Mouse (Mus musculus) liver, adult 2 months (tissue): ENCODE data around the gene Hist1h1d. TPM values are rescaled to one million over a fixed set of nuclear protein-coding genes. Genes with fewer than 3 reads are reported as not detected.

Experiments used
- DNase-seq: peaks from one replicate; pipeline ENCODE4 v3.0.0-alpha.2; 2011; ENCODE audit warnings: low read depth, low spot score; ENCODE audit errors: extremely low read depth
- H3K27ac ChIP-seq: fragments of 200-500 bp; replicated peaks from 2 replicates; pipeline ENCODE4 v1.5.1; 2012; ENCODE audit warnings: low read depth, mild to moderate bottlenecking, control low read depth, inconsistent platforms, low read length; ENCODE audit not compliant: insufficient read depth
- H3K27me3 ChIP-seq: fragments of 200-500 bp; 2 replicates; pipeline ENCODE4 v1.6.1; 2012; ENCODE audit warnings: mild to moderate bottlenecking, moderate library complexity, low read length, inconsistent platforms; ENCODE audit not compliant: control insufficient read depth, insufficient read depth
- H3K36me3 ChIP-seq: fragments of 200-500 bp; 2 replicates; pipeline ENCODE4 v1.6.1; 2012; ENCODE audit warnings: low read length, inconsistent platforms; ENCODE audit not compliant: control insufficient read depth, insufficient read depth
- H3K4me1 ChIP-seq: fragments of 200-500 bp; 2 replicates; pipeline ENCODE4 v1.6.1; 2011; ENCODE audit warnings: low read length; ENCODE audit not compliant: control insufficient read depth, insufficient read depth
- H3K4me3 ChIP-seq: fragments of 200-500 bp; 2 replicates; pipeline ENCODE4 v1.5.1; 2011; ENCODE audit warnings: low read depth, mild to moderate bottlenecking, control low read depth, low read length, moderate library complexity; ENCODE audit not compliant: insufficient read depth
- H3K79me2 ChIP-seq: fragments of 200-500 bp; 2 replicates; pipeline ENCODE4 v1.6.1; 2012; ENCODE audit warnings: inconsistent platforms, mild to moderate bottlenecking, low read length, moderate library complexity; ENCODE audit not compliant: control insufficient read depth, insufficient read depth
- H3K9ac ChIP-seq: fragments of 200-500 bp; 2 replicates; pipeline ENCODE4 v1.6.1; 2012; ENCODE audit warnings: low read depth, mild to moderate bottlenecking, control low read depth, inconsistent platforms, low read length
- CTCF ChIP-seq: fragments of 200-500 bp; IDR thresholded peaks from 2 replicates; pipeline ENCODE4 v1.5.1; 2011; ENCODE audit warnings: low read depth, low read length, control low read depth
- POLR2A ChIP-seq: fragments of 200-500 bp; IDR thresholded peaks from 2 replicates; pipeline ENCODE4 v1.6.1; 2011; ENCODE audit warnings: low read length, control low read depth; ENCODE audit not compliant: insufficient read depth; ENCODE audit errors: extremely low read depth
- WGBS: fragments of 180-500 bp; shearing (Covaris S2); methylation state at CpG from one replicate; pipeline ENCODE4 v1.1.7; 2018; 5-methylcytosine and 5-hydroxymethylcytosine counted together
- polyA plus RNA-seq: library from polyadenylated mRNA; depleted of rRNA; stranded (reverse); fragments of >200 nt; gene quantifications from 2 replicates; pipeline ENCODE4 v1.2.3, GENCODE M21; 2012
- total RNA-seq: library from RNA; depleted of rRNA; stranded (reverse); fragments of >200 nt; gene quantifications from 2 replicates; pipeline ENCODE4 v1.2.3, GENCODE M21; 2014

The Hist1h1d gene
- total and polyA plus RNA-seq, 2 experiments = 0.02 to 3.0 TPM

DNA sequence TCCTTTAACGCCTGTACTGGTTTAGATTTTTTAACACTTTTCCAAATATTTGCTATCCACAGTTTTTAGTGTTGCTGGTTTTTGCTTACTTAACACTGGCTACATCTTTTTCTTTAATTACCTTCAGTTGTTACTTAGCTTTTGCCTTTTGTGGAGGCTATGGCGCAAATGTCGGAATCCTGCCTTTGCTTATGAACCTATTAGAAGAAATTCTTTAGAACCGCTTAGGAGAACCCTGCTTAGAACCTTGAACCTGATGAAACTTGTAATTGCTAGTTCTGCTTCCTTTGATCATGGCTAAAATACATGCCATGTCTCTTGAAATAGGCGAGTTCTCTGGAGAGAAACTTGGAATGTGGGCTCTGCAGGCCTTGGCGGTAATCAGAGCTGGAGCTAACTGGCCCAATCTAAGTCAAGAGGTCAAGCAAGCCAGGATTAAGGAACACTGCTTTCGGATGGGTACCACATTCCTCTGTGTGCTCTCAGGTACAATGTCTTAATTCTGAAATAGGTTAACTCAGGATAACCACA lies 23.4 kb downstream of the Hist1h1d start:
- no peaks in the 10 kb centered on the region for H3K36me3 ChIP-seq
- H3K4me3 ChIP-seq = no peak overlapping the region
- H3K79me2 ChIP-seq = no peaks in the 10 kb centered on the region
- H3K27me3 ChIP-seq = no peaks in the 10 kb centered on the region
- DNase-seq = no peak
- TF ChIP-seq CTCF = no peak
- no peak for TF ChIP-seq POLR2A
- 0 out of 2 replicates have a peak overlapping the region, but pooled peaks have one; percentile 8 for H3K9ac ChIP-seq
- no peak overlapping the region for H3K27ac ChIP-seq
- H3K4me1 ChIP-seq = peaks cover 15% of the 10 kb centered on the region; the same call in 1 of the 2 replicates
- 71% methylated on average over 7 of the region's 7 CpGs for WGBS

DNA sequence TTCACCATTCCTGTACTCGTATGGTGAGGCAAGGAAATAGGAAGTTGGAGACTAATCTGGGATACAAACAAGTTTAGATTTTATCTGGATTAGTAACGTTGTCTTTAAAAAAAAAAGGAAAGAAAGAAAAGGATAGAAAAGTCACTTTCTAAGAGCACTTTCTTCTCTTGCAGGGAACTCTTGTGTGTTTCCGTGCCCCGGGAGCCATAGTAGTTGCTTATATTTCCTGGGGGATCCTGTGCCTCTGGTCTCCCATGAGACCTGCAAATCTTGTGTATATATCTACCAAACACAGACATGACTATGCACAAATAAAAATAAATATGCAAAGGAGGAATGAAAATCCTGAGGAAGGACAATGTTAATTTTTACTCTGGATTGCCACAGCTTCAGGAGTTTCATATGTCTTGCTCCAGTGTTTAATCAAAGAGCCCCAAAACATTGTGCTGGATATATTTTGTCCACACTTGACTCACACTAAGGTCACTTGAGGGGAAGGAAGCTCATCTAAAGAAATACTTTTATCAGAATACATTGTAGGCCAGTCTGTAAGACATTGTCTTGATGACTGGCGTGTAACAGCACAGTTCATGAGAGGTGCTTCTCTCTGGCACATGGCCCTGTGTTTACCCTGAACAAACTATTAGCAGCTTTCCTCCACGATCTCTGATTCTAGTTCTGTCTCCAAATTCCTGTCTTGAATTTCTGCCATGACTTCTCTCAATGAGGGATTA lies 24.0 kb downstream of the Hist1h1d start:
- Histone ChIP-seq H3K27me3 (no peaks in the 10 kb centered on the region), H3K27ac (no peak overlapping the region), H3K36me3 (no peaks in the 10 kb centered on the region), H3K9ac (no peak overlapping the region), H3K4me3 (no peak overlapping the region), H3K79me2 (no peaks in the 10 kb centered on the region), H3K4me1 (peaks cover 12% of the 10 kb centered on the region; the same call in 1 of the 2 replicates)
- WGBS = 51% methylated on average over 6 of the region's 6 CpGs
- peak; percentile 76 for DNase-seq
- TF ChIP-seq CTCF (no peak), POLR2A (no peak)

DNA sequence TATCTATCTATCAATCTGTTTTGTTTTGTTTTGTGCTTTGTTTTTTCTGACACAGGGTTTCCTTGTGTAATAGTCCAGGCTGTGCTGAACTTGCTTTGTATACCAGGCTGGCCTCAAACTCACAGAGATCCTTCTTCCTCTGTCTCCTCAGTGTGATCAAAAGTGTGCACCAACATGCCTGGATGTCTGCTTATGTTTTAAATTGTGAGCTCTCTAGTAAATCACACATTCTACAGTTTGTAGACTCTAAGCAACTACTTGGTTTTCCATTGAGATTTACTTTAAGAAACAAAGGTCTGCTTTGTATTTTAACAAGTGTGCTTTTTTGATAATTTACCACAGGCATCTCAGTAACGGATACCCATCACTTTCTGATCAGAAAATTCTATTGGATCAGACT lies 24.8 kb downstream of the Hist1h1d start:
- H3K79me2 ChIP-seq = no peaks in the 10 kb centered on the region
- H3K4me1 ChIP-seq = peaks cover 9% of the 10 kb centered on the region; the same call in 1 of the 2 replicates
- DNase-seq = no peak
- WGBS = 98% methylated on average over 1 of the region's 1 CpGs
- H3K4me3 ChIP-seq = no peak overlapping the region
- TF ChIP-seq CTCF (no peak), POLR2A (no peak)
- H3K9ac ChIP-seq = no peak overlapping the region
- H3K36me3 ChIP-seq = no peaks in the 10 kb centered on the region
- H3K27ac ChIP-seq = no peak overlapping the region
- H3K27me3 ChIP-seq = no peaks in the 10 kb centered on the region

DNA sequence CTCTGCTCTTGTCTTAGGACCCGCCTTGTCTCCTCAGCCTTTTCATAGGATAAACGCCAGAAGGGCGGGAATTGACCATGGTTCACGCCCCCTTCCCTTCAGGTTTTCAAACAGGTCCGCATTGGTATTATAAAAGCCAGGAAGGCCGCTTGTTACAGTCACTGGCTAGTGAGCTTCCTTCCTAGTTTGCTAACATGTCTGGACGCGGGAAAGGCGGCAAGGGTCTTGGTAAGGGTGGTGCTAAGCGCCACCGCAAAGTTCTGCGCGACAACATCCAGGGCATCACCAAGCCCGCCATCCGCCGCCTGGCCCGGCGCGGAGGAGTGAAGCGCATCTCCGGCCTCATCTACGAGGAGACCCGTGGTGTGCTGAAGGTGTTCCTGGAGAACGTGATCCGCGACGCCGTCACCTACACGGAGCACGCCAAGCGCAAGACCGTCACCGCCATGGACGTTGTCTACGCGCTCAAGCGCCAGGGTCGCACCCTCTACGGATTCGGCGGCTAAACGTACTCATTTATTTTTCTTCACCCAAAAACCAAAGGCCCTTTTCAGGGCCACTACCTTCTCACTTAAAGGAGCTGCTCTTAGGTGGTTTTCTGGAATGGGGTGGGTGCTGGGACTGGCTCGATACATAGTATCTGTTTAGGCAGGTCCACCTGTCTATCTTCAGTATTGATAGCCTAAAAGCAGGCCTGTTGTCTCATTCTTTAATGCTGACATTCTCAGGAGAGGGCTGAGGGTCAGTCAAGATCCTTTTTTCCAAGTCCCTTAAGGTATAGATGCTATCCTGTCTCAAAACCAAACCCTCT lies 28.6 kb downstream of the Hist1h1d start, which contains the start of gene Hist1h4d:
TSS of gene Hist1h4d (plus strand) at position 191 of the 811 bp plus-strand sequence.
- peak within 1 kb of the TSS; percentile 68 for H3K4me3 ChIP-seq
- no peaks in the 10 kb centered on the region for H3K36me3 ChIP-seq
- peaks cover 9% of the 10 kb centered on the region; the same call in 1 of the 2 replicates for H3K4me1 ChIP-seq
- H3K9ac ChIP-seq = peak within 1 kb of the TSS; percentile 64
- DNase-seq = peak; percentile 97
- no peaks in the 10 kb centered on the region for H3K79me2 ChIP-seq
- no peaks in the 10 kb centered on the region for H3K27me3 ChIP-seq
- WGBS = under 1% methylated on average over 43 of the region's 43 CpGs
- TF ChIP-seq CTCF (no peak), POLR2A (peak; percentile 100)
- peak within 1 kb of the TSS; percentile 7; the same call in 1 of the 2 replicates for H3K27ac ChIP-seq

DNA sequence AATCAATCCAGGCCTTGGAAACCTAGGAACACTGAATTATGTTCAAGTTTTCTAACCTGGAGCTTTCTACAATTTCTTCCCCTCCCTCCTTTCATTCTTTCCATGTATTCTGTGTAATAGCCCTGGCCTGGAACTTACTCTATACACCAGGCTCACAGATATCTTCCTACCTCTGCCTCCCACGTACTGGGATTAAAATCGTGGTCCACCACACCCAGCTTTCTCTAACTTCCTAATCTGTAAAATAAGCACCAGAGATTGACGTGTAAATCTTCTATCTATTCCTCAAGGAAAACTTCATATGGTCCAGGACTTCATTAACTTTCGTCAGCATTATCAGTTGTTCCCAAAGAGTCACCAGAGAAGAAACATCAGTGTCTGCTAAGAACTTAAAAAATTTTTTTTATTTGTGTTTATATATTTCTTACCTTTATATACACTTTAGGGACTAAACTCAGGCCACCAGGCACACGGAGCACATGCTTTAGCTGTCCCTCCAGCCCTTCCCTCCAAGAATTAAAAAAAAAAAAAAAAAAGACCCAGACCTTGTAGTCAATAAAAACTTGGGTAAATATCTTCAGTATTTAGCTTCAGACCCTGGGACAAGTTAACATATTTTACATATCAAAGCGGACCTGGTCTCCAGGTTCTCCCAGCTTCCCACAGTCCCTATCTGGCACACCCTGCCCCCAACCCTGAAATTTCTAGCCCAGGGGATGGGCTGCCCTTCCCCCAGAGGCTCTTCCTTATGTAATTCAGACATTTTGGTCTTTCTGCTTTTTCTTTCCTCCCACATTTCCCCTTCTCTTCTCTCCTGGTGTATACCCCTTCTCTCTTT lies 29.4 kb downstream of the Hist1h1d start:
- Histone ChIP-seq H3K79me2 (no peaks in the 10 kb centered on the region), H3K27me3 (no peaks in the 10 kb centered on the region), H3K36me3 (no peaks in the 10 kb centered on the region), H3K27ac (peak overlapping the region; percentile 43), H3K4me1 (peaks cover 11% of the 10 kb centered on the region; the same call in 1 of the 2 replicates), H3K4me3 (peak overlapping the region; percentile 68), H3K9ac (peak overlapping the region; percentile 64)
- no peak for DNase-seq
- TF ChIP-seq CTCF (no peak), POLR2A (no peak)
- 16% methylated on average over 6 of the region's 6 CpGs for WGBS
